In genomic region chr12:95759212-95759746, GRCm38 (mm10) we compare ENCODE assay signal across 24 mouse cellular contexts.
"Had no signal": no experiment of that assay in that cellular context is flagged by ENCODE, and none has a peak within 500 bp of the region (broad histone marks: within the 10 kb centered on the region; RNA-seq: fewer than 3 reads in every experiment).

No protein-coding gene starts in this region.

- H3K9me3 ChIP-seq: kidney, embryonic 15.5 days; neural tube, embryonic 12.5 days; neural tube, embryonic 15.5 days had no signal

- H3K36me3 ChIP-seq: kidney, embryonic 15.5 days; neural tube, embryonic 12.5 days; neural tube, embryonic 15.5 days had no signal

- DNase-seq: kidney, adult 2 months; kidney, postnatal 10 days; kidney, postnatal 36 days; layer of hippocampus, postnatal 36 days; left cerebral cortex, postnatal 4 days; liver; liver, postnatal 0 days; lung, postnatal 4 days; midbrain, embryonic 14.5 days; right cerebral cortex, adult 18-20 months; right cerebral cortex, postnatal 14 days; right cerebral cortex, postnatal 4 days; thymus, adult 2 months; thymus, postnatal 14 days; thymus, postnatal 4 days had no signal

- H3K27ac ChIP-seq: kidney, embryonic 15.5 days; limb, embryonic 13.5 days; liver, embryonic 14.5 days; neural tube, embryonic 12.5 days; neural tube, embryonic 15.5 days; stomach, postnatal 0 days had no signal

- H3K4me1 ChIP-seq: kidney, embryonic 15.5 days; limb, embryonic 13.5 days; neural tube, embryonic 12.5 days; neural tube, embryonic 15.5 days had no signal

- H3K27me3 ChIP-seq: kidney, embryonic 15.5 days; limb, embryonic 13.5 days; neural tube, embryonic 12.5 days; neural tube, embryonic 15.5 days had no signal

- H3K4me3 ChIP-seq: kidney, embryonic 15.5 days; limb, embryonic 13.5 days; neural tube, embryonic 12.5 days; neural tube, embryonic 15.5 days had no signal

- H3K9ac ChIP-seq: kidney, embryonic 15.5 days; limb, embryonic 13.5 days; liver, embryonic 14.5 days; liver, postnatal 0 days; neural tube, embryonic 12.5 days; neural tube, embryonic 15.5 days had no signal

- H3K4me2 ChIP-seq: kidney, embryonic 15.5 days; limb, embryonic 13.5 days; midbrain, embryonic 11.5 days; neural tube, embryonic 12.5 days; neural tube, embryonic 15.5 days had no signal

- ATAC-seq: inflammation-experienced regulatory T-cells, adult 6 months; intestine, embryonic 16.5 days; liver, postnatal 0 days had no signal
